Mouse (Mus musculus): ENCODE measurements around the gene Btn2a2.

Gene Btn2a2

DNA sequence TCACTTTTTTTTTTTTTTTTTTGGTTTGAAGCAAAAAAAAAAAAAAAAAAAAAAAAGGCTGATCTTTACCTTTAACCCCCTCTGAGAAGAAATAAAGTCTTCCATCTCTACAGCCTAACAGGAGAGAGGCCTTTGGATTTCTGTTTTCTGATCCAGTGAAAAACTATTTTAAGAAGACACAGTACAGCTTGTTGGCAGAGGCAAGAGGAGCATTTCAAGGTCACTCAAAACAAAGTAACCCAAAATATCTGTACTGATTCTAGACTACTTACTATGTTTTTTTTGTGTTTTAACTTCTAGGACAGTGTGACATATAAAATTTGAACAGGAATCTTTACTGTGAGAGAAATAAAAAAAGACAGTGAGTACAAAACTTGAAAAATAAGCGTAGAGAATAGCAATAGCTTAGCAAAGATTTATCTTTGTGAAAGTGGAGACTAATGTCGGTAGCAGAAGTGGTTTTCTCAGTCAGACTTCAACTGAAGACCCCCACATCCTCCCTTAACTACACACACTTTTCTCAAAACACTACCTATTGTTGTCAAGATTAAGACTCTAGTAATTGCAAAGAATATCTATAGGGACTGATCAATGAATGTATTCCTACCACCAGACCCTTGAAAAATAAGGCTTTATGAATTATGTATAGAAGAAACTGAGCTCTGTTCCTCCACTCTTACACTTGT lies 41.0 kb upstream of the Btn2a2 start:
- no peaks in the 10 kb centered on the region for H3K36me3 ChIP-seq (ENCODE audit: control insufficient read depth, insufficient read depth, low read length, poor library complexity, severe bottlenecking)
- H3K27me3 ChIP-seq (ENCODE audit: control insufficient read depth, insufficient read depth, low read length, poor library complexity, severe bottlenecking) = no peaks in the 10 kb centered on the region
- DNase-seq (ENCODE audit: low read depth, low spot score) = no peak

- no peaks in the 10 kb centered on the region for H3K36me3 ChIP-seq (ENCODE audit: control insufficient read depth, insufficient read depth, low read length, poor library complexity, severe bottlenecking)
- no peaks in the 10 kb centered on the region for H3K27me3 ChIP-seq (ENCODE audit: control insufficient read depth, insufficient read depth, low read length, poor library complexity, severe bottlenecking)
- DNase-seq (ENCODE audit: low read depth, low spot score) = no peak
These were observed 40.3 kb upstream of the Btn2a2 start for GRCm38 (mm10) chr13:23529005-23529404.

DNA sequence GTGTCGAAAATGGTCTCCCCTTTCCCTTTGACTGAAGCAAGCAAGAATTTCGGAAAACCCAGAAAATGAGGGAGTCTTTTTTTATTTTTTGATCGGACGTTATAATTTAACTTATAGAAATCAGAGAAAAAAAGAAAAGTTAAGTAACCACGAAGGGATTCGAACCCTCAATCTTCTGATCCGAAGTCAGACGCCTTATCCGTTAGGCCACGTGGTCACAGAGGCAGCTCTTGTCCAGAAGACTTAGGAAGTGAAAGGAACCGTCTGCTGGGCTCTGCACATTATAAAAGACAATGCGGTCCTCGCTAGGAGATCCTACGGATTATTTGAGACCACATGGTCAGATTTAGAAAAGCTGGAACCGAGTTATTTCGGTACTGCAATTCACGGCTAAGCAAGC lies 37.7 kb upstream of the Btn2a2 start:
- peak; percentile 95 for DNase-seq (ENCODE audit: low read depth, low spot score)
- Histone ChIP-seq H3K27me3 (ENCODE audit: control insufficient read depth, insufficient read depth, low read length, poor library complexity, severe bottlenecking) (no peaks in the 10 kb centered on the region), H3K36me3 (ENCODE audit: control insufficient read depth, insufficient read depth, low read length, poor library complexity, severe bottlenecking) (no peaks in the 10 kb centered on the region)

- Histone ChIP-seq H3K36me3 (ENCODE audit: control insufficient read depth, insufficient read depth, low read length, poor library complexity, severe bottlenecking) (no peaks in the 10 kb centered on the region), H3K27me3 (ENCODE audit: control insufficient read depth, insufficient read depth, low read length, poor library complexity, severe bottlenecking) (no peaks in the 10 kb centered on the region)
- no peak for DNase-seq (ENCODE audit: low read depth, low spot score)
These were observed 37.2 kb upstream of the Btn2a2 start for GRCm38 (mm10) chr13:23525901-23526300.

- DNase-seq (ENCODE audit: low read depth, low spot score) = peak; percentile 88
- H3K36me3 ChIP-seq (ENCODE audit: control insufficient read depth, insufficient read depth, low read length, poor library complexity, severe bottlenecking) = no peaks in the 10 kb centered on the region
- H3K27me3 ChIP-seq (ENCODE audit: control insufficient read depth, insufficient read depth, low read length, poor library complexity, severe bottlenecking) = no peaks in the 10 kb centered on the region
These were observed 36.0 kb upstream of the Btn2a2 start for GRCm38 (mm10) chr13:23524654-23525053.

DNA sequence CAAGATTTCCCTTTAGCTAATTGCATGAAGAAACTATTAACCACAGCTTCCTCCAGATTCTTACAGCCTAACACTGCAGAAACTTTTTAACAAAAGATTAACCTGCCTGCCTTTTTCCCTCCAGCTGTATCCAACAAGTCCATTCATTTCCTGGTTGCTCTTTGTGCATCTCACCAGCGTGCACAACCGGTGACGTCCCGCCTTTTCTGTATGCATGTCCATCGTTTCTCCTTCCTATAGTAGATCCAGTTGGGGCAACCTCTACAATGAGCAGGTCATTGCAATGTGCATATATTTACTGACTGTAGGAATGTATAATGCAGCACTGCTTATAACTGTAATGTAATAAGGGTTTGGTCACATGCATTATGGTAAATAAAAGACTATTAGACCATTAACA lies 35.3 kb upstream of the Btn2a2 start:
- no peaks in the 10 kb centered on the region for H3K36me3 ChIP-seq (ENCODE audit: control insufficient read depth, insufficient read depth, low read length, poor library complexity, severe bottlenecking)
- no peaks in the 10 kb centered on the region for H3K27me3 ChIP-seq (ENCODE audit: control insufficient read depth, insufficient read depth, low read length, poor library complexity, severe bottlenecking)
- no peak for DNase-seq (ENCODE audit: low read depth, low spot score)

- H3K36me3 ChIP-seq (ENCODE audit: control insufficient read depth, insufficient read depth, low read length, poor library complexity, severe bottlenecking) = no peaks in the 10 kb centered on the region
- DNase-seq (ENCODE audit: low read depth, low spot score) = peak; percentile 83
- H3K27me3 ChIP-seq (ENCODE audit: control insufficient read depth, insufficient read depth, low read length, poor library complexity, severe bottlenecking) = no peaks in the 10 kb centered on the region
These were observed 33.0 kb upstream of the Btn2a2 start for GRCm38 (mm10) chr13:23521703-23522102.

GRCm38 (mm10) chr13:23519416-23519815 lies 30.8 kb upstream of the Btn2a2 start:
- Histone ChIP-seq H3K27me3 (ENCODE audit: control insufficient read depth, insufficient read depth, low read length, poor library complexity, severe bottlenecking) (no peaks in the 10 kb centered on the region), H3K36me3 (ENCODE audit: control insufficient read depth, insufficient read depth, low read length, poor library complexity, severe bottlenecking) (no peaks in the 10 kb centered on the region)
- DNase-seq (ENCODE audit: low read depth, low spot score) = peak; percentile 85

DNA sequence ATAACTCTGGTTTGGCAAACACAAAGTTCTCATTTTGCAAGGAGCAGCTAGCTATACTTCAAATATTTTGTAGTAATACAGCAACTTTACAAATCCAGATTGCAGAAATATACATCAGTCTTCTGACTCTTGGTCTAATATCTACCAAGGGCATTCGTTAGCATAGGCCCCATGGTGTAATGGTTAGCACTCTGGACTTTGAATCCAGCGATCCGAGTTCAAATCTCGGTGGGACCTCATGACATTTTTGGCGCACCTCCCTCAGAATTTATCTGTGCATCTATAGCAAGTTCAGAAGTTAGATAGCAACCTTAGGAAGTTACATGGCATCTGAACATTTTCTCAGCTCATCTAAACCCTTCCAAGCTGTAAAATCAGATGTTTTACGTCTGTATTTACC lies 30.2 kb upstream of the Btn2a2 start:
- DNase-seq (ENCODE audit: low read depth, low spot score) = peak; percentile 91
- H3K27me3 ChIP-seq (ENCODE audit: control insufficient read depth, insufficient read depth, low read length, poor library complexity, severe bottlenecking) = no peaks in the 10 kb centered on the region
- no peaks in the 10 kb centered on the region for H3K36me3 ChIP-seq (ENCODE audit: control insufficient read depth, insufficient read depth, low read length, poor library complexity, severe bottlenecking)

- no peaks in the 10 kb centered on the region for H3K27me3 ChIP-seq (ENCODE audit: control insufficient read depth, insufficient read depth, low read length, poor library complexity, severe bottlenecking)
- H3K36me3 ChIP-seq (ENCODE audit: control insufficient read depth, insufficient read depth, low read length, poor library complexity, severe bottlenecking) = no peaks in the 10 kb centered on the region
- no peak for DNase-seq (ENCODE audit: low read depth, low spot score)
These were observed 29.6 kb upstream of the Btn2a2 start for GRCm38 (mm10) chr13:23518295-23518603.

GRCm38 (mm10) chr13:23517603-23518294 lies 29.1 kb upstream of the Btn2a2 start:
- no peaks in the 10 kb centered on the region for H3K27me3 ChIP-seq (ENCODE audit: control insufficient read depth, insufficient read depth, low read length, poor library complexity, severe bottlenecking)
- no peaks in the 10 kb centered on the region for H3K36me3 ChIP-seq (ENCODE audit: control insufficient read depth, insufficient read depth, low read length, poor library complexity, severe bottlenecking)
- peak; percentile 88 for DNase-seq (ENCODE audit: low read depth, low spot score)

GRCm38 (mm10) chr13:23516822-23517602 lies 28.4 kb upstream of the Btn2a2 start:
- Histone ChIP-seq H3K27me3 (ENCODE audit: control insufficient read depth, insufficient read depth, low read length, poor library complexity, severe bottlenecking) (no peaks in the 10 kb centered on the region), H3K36me3 (ENCODE audit: control insufficient read depth, insufficient read depth, low read length, poor library complexity, severe bottlenecking) (no peaks in the 10 kb centered on the region)
- peak; percentile 90 for DNase-seq (ENCODE audit: low read depth, low spot score)

DNA sequence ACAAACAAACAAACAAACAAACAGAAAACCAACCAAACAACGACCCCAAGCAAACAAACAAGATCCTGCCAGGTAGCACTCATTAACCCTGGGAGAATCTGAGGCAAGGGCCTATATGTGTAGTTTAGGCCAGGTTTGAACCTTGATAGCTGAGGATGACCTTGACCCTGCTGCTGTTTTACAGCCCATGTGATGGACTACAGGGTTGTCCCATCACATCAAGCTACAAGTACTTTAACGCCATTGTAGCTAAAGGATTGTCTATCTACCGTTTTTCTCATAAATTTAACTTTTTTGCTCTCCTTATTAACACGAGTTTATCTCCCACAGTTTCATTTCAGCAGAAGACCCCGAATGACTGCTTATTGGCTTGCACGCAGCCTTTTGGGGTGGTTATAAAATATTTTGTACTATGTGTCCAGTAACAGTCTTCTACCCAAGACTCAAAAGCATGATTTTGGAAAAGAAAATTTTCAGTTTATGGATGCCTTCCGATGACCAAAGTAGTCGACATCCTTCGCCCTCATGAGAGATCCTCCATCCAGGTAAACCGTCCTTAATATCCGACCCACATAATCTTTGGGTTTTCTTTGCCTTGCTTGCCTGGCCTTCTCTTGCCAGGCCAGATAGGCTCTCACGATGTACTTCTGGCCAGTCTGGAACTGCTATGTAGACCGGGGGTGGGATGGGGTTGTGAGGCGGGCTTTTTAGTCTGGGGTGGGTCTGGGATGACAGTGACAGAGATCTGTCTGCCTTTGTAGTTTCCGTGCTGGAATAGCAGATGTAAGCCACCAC lies 27.4 kb upstream of the Btn2a2 start:
- Histone ChIP-seq H3K27me3 (ENCODE audit: control insufficient read depth, insufficient read depth, low read length, poor library complexity, severe bottlenecking) (no peaks in the 10 kb centered on the region), H3K36me3 (ENCODE audit: control insufficient read depth, insufficient read depth, low read length, poor library complexity, severe bottlenecking) (no peaks in the 10 kb centered on the region)
- DNase-seq (ENCODE audit: low read depth, low spot score) = no peak

- DNase-seq (ENCODE audit: low read depth, low spot score) = no peak
- no peaks in the 10 kb centered on the region for H3K36me3 ChIP-seq (ENCODE audit: control insufficient read depth, insufficient read depth, low read length, poor library complexity, severe bottlenecking)
- H3K27me3 ChIP-seq (ENCODE audit: control insufficient read depth, insufficient read depth, low read length, poor library complexity, severe bottlenecking) = no peaks in the 10 kb centered on the region
These were observed 26.6 kb upstream of the Btn2a2 start for GRCm38 (mm10) chr13:23515281-23515680.

All from splenic B cell, adult 2 months (primary cell).